Mouse (Mus musculus): Measurements from ENCODE around the gene Rps25.

DNA sequence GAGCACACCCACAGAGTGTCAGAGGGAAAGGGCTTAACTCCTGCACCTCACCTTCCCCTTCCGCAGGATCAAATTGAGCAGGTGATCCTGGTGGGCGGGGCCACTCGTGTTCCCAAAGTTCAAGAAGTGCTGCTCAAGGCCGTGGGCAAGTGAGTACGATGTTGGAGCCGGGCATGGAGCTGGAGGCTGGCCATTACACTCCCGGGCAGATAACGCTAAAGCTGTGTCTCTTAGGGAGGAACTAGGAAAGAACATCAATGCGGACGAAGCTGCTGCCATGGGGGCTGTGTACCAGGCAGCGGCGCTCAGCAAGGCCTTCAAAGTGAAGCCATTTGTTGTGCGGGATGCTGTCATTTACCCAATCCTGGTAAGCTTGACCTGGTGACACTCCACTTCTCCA, 22.3 kb upstream of the Rps25 start:
- no peak for TF ChIP-seq MYOG (IDR thresholded peaks at IDR 0.05; ENCODE audit: control insufficient read depth in 1 of 3, insufficient read depth in 1 of 3, insufficient read length in 2 of 3, low read depth in 2 of 3)
- TF ChIP-seq USF1 (IDR thresholded peaks at IDR 0.05; ENCODE audit: low read depth): no peak
- no peak for TF ChIP-seq REST (IDR thresholded peaks at IDR 0.05; ENCODE audit: insufficient read depth, insufficient read length)
- no peak for TF ChIP-seq POLR2A (IDR thresholded peaks at IDR 0.05; ENCODE audit: insufficient read length, low read depth)
- no peak for TF ChIP-seq TCF3 (IDR thresholded peaks at IDR 0.05; ENCODE audit: insufficient read length, low read depth)
- TF ChIP-seq E2F4 (IDR thresholded peaks at IDR 0.05; ENCODE audit: insufficient read depth): no peak
- no peak for TF ChIP-seq POLR2AphosphoS2 (IDR thresholded peaks at IDR 0.05; ENCODE audit: insufficient read length, low read depth)
- no peak for TF ChIP-seq MYOD1 (IDR thresholded peaks at IDR 0.05; ENCODE audit: control insufficient read depth in 1 of 3, insufficient read length in 2 of 3, low read depth in 2 of 3)
- TF ChIP-seq MAX (IDR thresholded peaks at IDR 0.05; ENCODE audit: low read depth): no peak
- no peak for TF ChIP-seq TCF12 (IDR thresholded peaks at IDR 0.05; ENCODE audit: insufficient read depth, poor library complexity, severe bottlenecking)
- TF ChIP-seq CEBPB (IDR thresholded peaks at IDR 0.05; ENCODE audit: insufficient read depth, poor library complexity, severe bottlenecking): no peak
